Mouse (Mus musculus) heart, postnatal 0 days (tissue): Measurements from ENCODE around the gene Hspg2. TPM values are rescaled to one million over a fixed set of nuclear protein-coding genes. Genes with fewer than 3 reads are reported as not detected.

Experiments used
- ATAC-seq: fragments of 200-750 bp; cut with Nextera tagmentation; 2 replicates; pipeline ENCODE4 v1.8.0; 2017; ENCODE audit warnings: low read depth, moderate number of reproducible peaks, moderate library complexity; ENCODE audit not compliant: insufficient read depth
- DNase-seq: peaks from one replicate; pipeline ENCODE4 v3.0.0-alpha.2; 2016; ENCODE audit warnings: low spot score
- H3K27ac ChIP-seq: fragments of 300-500 bp; sonication (generic); 2 replicates; pipeline ENCODE4 v1.5.1; 2014; ENCODE audit warnings: low read depth, mild to moderate bottlenecking
- H3K27me3 ChIP-seq: fragments of 300-500 bp; sonication (generic); 2 replicates; pipeline ENCODE4 v1.6.1; 2014; ENCODE audit warnings: low read length, mixed read lengths; ENCODE audit not compliant: control insufficient read depth, insufficient read depth
- H3K36me3 ChIP-seq: fragments of 300-500 bp; sonication (generic); replicated peaks from 2 replicates; pipeline ENCODE4 v1.6.1; 2014; ENCODE audit warnings: low read length, mixed read lengths; ENCODE audit not compliant: control insufficient read depth, insufficient read depth
- H3K4me1 ChIP-seq: fragments of 300-500 bp; sonication (generic); 2 replicates; pipeline ENCODE4 v1.6.1; 2014; ENCODE audit warnings: antibody characterized with exemption; ENCODE audit not compliant: control insufficient read depth, insufficient read depth
- H3K4me2 ChIP-seq: fragments of 300-500 bp; sonication (generic); 2 replicates; pipeline ENCODE4 v1.6.1; 2014; ENCODE audit warnings: low read depth, mild to moderate bottlenecking, low read length, moderate library complexity
- H3K4me3 ChIP-seq: fragments of 300-500 bp; sonication (generic); 2 replicates; pipeline ENCODE4 v1.5.1; 2014; ENCODE audit warnings: low read depth, low read length
- H3K9ac ChIP-seq: fragments of 300-500 bp; sonication (generic); replicated peaks from 2 replicates; pipeline ENCODE4 v1.6.1; 2014; ENCODE audit warnings: low read depth, low read length, mixed read lengths
- H3K9me3 ChIP-seq: fragments of 300-500 bp; sonication (generic); replicated peaks from 2 replicates; pipeline ENCODE4 v1.6.1; 2016; ENCODE audit warnings: low read length; ENCODE audit not compliant: control insufficient read depth
- CTCF ChIP-seq: IDR thresholded peaks from 2 replicates; pipeline ENCODE4 v1.5.1; 2016; ENCODE audit warnings: antibody characterized with exemption, control low read depth, low read depth
- EP300 ChIP-seq: IDR thresholded peaks from 2 replicates; pipeline ENCODE4 v1.6.1; 2016; ENCODE audit warnings: antibody characterized with exemption, low read depth
- WGBS: fragments of 180-500 bp; shearing (Covaris S2); extraction: QIAGEN DNeasy Blood & Tissue Kit; methylation state at CpG from one replicate; pipeline ENCODE4 v1.1.7; 2014; 5-methylcytosine and 5-hydroxymethylcytosine counted together
- polyA plus RNA-seq: library from polyadenylated mRNA; unstranded; fragments of >200 nt; fragmentation: Nextera tagmentation; extraction: Ambion mirVana; gene quantifications from 2 replicates; pipeline ENCODE4 v1.2.1, GENCODE M21; 2015
- total RNA-seq: library from RNA; depleted of rRNA; stranded (reverse); fragments of >200 nt; gene quantifications from 2 replicates; pipeline ENCODE4 v1.2.3, GENCODE M21; 2014; ENCODE audit warnings: low replicate concordance

Gene Hspg2
- total and polyA plus RNA-seq, 2 experiments from 2014 or later: 42.4 to 473 TPM

- Histone ChIP-seq H3K27ac (no peak overlapping the region), H3K36me3 (no peaks in the 10 kb centered on the region), H3K4me3 (no peak overlapping the region), H3K27me3 (no peaks in the 10 kb centered on the region), H3K9ac (no peak overlapping the region), H3K4me2 (no peak overlapping the region), H3K4me1 (no peaks in the 10 kb centered on the region), H3K9me3 (no peaks in the 10 kb centered on the region)
- DNase-seq: no peak
- WGBS: 77% methylated on average over 4 of the region's 4 CpGs
- ATAC-seq: no peak
- TF ChIP-seq EP300: no peak
- TF ChIP-seq CTCF: no peak
Observed at GRCm38 (mm10) chr4:137441332-137441731, 27.2 kb upstream of the Hspg2 start.

DNA sequence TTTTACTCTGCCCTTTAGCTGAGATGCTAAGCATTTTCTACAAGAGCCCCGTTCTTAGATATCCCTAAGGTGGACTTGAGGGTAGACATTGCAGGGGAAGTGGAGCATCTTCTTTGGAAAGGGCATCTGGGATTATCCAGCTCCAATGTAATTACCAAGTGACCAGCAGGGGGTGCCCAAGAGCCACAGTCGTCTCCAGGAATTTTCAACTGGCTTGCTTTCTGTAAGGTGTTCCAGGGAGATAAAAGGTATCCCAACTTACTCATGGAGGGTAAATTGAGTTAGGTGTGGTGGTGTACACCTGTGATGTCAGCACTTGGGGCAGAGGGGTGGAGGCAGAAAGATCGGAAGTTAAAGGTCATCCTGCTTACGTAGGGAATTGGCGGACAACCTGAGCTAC, 24.9 kb upstream of the Hspg2 start:
- DNase-seq (peak; percentile 61), ATAC-seq (no peak)
- Histone ChIP-seq H3K9me3 (no peaks in the 10 kb centered on the region), H3K27me3 (no peaks in the 10 kb centered on the region), H3K27ac (no peak overlapping the region), H3K4me1 (peaks cover 10% of the 10 kb centered on the region), H3K4me2 (no peak overlapping the region), H3K4me3 (no peak overlapping the region), H3K9ac (no peak overlapping the region), H3K36me3 (no peaks in the 10 kb centered on the region)
- 23% methylated on average over 5 of the region's 5 CpGs for WGBS
- TF ChIP-seq CTCF (peak; percentile 90), EP300 (no peak)

GRCm38 (mm10) chr4:137445881-137446280, 22.7 kb upstream of the Hspg2 start:
- no peaks in the 10 kb centered on the region for H3K36me3 ChIP-seq
- TF ChIP-seq EP300 (no peak), CTCF (no peak)

DNA sequence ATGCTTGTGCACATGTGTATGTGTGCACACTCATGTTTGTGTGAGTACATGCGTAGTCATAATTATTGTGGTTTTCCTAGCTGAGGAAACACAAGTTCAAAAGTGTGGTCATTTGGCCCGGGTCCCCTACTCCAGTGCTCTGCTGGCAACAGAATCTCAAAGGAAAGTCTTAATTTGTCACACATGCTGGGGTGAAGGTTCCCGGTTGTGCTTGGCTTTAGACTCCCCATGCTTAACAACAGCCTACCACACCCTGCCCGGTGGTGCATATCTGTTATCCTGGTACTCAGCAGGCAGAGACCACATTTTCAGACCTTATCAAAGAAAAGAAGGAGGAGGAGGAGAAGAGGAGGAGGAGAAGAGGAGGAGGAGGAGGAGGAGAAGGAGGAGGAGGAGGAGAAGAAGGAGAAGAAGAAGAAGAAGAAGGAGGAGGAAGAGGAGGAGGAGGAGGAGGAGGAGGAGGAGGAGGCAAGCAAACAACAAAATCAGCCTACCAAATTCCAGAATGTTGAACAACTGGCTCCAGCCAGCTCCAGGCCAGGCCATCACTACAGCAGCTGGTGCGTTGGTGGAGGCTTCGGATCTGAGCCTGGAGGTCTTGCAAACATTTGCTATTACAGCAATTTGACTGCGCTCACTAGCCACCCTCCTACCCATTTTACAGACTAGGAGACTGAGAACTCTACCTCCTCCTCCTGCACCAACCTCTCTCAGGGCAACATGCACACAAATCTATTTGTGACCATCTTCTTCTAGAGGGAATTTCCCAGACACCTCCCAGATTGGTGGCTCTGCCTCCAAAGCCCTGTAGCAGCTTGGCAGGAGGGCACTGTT, 21.0 kb upstream of the Hspg2 start:
- no peak for ATAC-seq
- no peak overlapping the region for H3K9ac ChIP-seq
- H3K9me3 ChIP-seq: no peaks in the 10 kb centered on the region
- H3K4me3 ChIP-seq: no peak overlapping the region
- no peaks in the 10 kb centered on the region for H3K36me3 ChIP-seq
- peaks cover 25% of the 10 kb centered on the region for H3K4me1 ChIP-seq
- TF ChIP-seq CTCF: no peak
- no peak for TF ChIP-seq EP300
- H3K4me2 ChIP-seq: no peak overlapping the region
- 46% methylated on average over 7 of the region's 7 CpGs for WGBS
- no peaks in the 10 kb centered on the region for H3K27me3 ChIP-seq
- DNase-seq: no peak
- H3K27ac ChIP-seq: peak overlapping the region; percentile 52

More at GRCm38 (mm10) chr4:137445881-137446280, 22.7 kb upstream of the Hspg2 start:
- Histone ChIP-seq H3K4me1 (peaks cover 25% of the 10 kb centered on the region), H3K4me3 (no peak overlapping the region), H3K9me3 (no peaks in the 10 kb centered on the region), H3K27me3 (no peaks in the 10 kb centered on the region), H3K4me2 (no peak overlapping the region), H3K9ac (no peak overlapping the region), H3K27ac (no peak overlapping the region)
- WGBS: 93% methylated on average over 4 of the region's 4 CpGs
- DNase-seq (no peak), ATAC-seq (no peak)

DNA sequence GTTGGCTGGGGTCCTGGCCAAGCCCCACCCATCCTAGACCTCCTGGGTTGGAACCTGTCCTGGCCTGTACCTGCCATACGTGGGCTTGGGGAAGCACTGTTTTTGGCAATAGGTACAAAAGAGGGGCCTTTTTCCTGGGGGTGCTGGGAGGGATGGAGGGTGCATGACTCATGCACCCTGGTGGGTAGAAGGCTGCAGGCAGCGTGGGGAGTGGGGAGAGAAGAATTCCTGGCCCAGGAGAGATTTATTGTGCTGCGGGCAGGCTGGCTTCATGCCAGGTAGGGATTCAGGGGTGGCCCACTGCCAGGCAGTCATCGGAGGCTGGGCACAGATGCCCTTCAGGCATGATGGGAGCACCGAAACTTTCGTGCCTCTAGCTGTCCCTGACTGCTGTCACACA, 20.4 kb upstream of the Hspg2 start:
- 12% methylated on average over 6 of the region's 6 CpGs for WGBS
- H3K9ac ChIP-seq: 0 out of 2 replicates have a peak overlapping the region, but pooled peaks have one; percentile 23
- no peaks in the 10 kb centered on the region for H3K9me3 ChIP-seq
- H3K4me1 ChIP-seq: peaks cover 26% of the 10 kb centered on the region
- H3K27me3 ChIP-seq: no peaks in the 10 kb centered on the region
- no peak overlapping the region for H3K4me2 ChIP-seq
- no peaks in the 10 kb centered on the region for H3K36me3 ChIP-seq
- TF ChIP-seq CTCF (no peak), EP300 (no peak)
- DNase-seq (peak; percentile 53), ATAC-seq (peak; percentile 72)
- H3K4me3 ChIP-seq: no peak overlapping the region
- H3K27ac ChIP-seq: peak overlapping the region; percentile 52

- ATAC-seq (no peak), DNase-seq (no peak)
- Histone ChIP-seq H3K27ac (peak overlapping the region; percentile 52), H3K36me3 (no peaks in the 10 kb centered on the region), H3K27me3 (no peaks in the 10 kb centered on the region), H3K4me2 (no peak overlapping the region), H3K9me3 (no peaks in the 10 kb centered on the region), H3K4me1 (peaks cover 30% of the 10 kb centered on the region), H3K9ac (no peak overlapping the region), H3K4me3 (no peak overlapping the region)
- 18% methylated on average over 2 of the region's 2 CpGs for WGBS
- no peak for TF ChIP-seq CTCF
- no peak for TF ChIP-seq EP300
Observed at GRCm38 (mm10) chr4:137448641-137449040, 19.9 kb upstream of the Hspg2 start.
